Mouse (Mus musculus) heart, embryonic 14.5 days (tissue): ENCODE results near the gene Bank1. TPM values are rescaled to one million over a fixed set of nuclear protein-coding genes. Genes with fewer than 3 reads are reported as not detected.
"Not testable (repeated sequence)": the region's sequence is repeated elsewhere in the genome, so short reads cannot be mapped to it uniquely, and the experiment has no call there.

Experiments
- ATAC-seq: fragments of 200-750 bp; cut with Nextera tagmentation; 2 replicates; pipeline ENCODE4 v1.8.0; 2017; ENCODE audit warnings: low read depth, moderate TSS enrichment; ENCODE audit not compliant: insufficient number of reproducible peaks, insufficient read depth, low FRiP score
- H3K27ac ChIP-seq, 2 experiments: fragments of 200-500 bp in 1 of 2; fragments of 300-500 bp in 1 of 2; sonication (generic) in 1 of 2; replicated peaks in 1 of 2; 2 replicates each; pipeline ENCODE4 v1.5.1; 2012 to 2014; ENCODE audit warnings: low read depth in 2 of 2, low read length in 2 of 2, control low read depth in 1 of 2, mild to moderate bottlenecking in 1 of 2, mixed read lengths in 1 of 2; ENCODE audit not compliant: control insufficient read depth in 1 of 2, insufficient read depth in 1 of 2
- H3K27me3 ChIP-seq: fragments of 300-500 bp; sonication (generic); 2 replicates; pipeline ENCODE4 v1.6.1; 2014; ENCODE audit warnings: mild to moderate bottlenecking, low read length, control low read depth; ENCODE audit not compliant: control insufficient read depth, insufficient read depth
- H3K36me3 ChIP-seq: fragments of 300-500 bp; sonication (generic); 2 replicates; pipeline ENCODE4 v1.6.1; 2014; ENCODE audit warnings: mild to moderate bottlenecking, control low read depth, low read length, mixed read lengths; ENCODE audit not compliant: control insufficient read depth, insufficient read depth
- H3K4me1 ChIP-seq, 2 experiments: fragments of 200-500 bp in 1 of 2; fragments of 300-500 bp in 1 of 2; sonication (generic) in 1 of 2; 2 replicates each; pipeline ENCODE4 v1.6.1; 2012 to 2014; ENCODE audit warnings: low read length in 2 of 2, control low read depth in 1 of 2, mixed read lengths in 1 of 2; ENCODE audit not compliant: control insufficient read depth in 2 of 2, insufficient read depth in 2 of 2
- H3K4me2 ChIP-seq: fragments of 300-500 bp; sonication (generic); 2 replicates; pipeline ENCODE4 v1.6.1; 2014; ENCODE audit warnings: mild to moderate bottlenecking, low read length
- H3K4me3 ChIP-seq, 2 experiments: fragments of 200-500 bp in 1 of 2; fragments of 300-500 bp in 1 of 2; sonication (generic) in 1 of 2; 2 replicates each; pipeline ENCODE4 v1.5.1; 2012 to 2014; ENCODE audit warnings: low read length in 2 of 2, mild to moderate bottlenecking in 2 of 2, control low read depth in 1 of 2, low read depth in 1 of 2, moderate library complexity in 1 of 2; ENCODE audit not compliant: control insufficient read depth in 1 of 2, insufficient read depth in 1 of 2
- H3K9ac ChIP-seq: fragments of 300-500 bp; sonication (generic); 2 replicates; pipeline ENCODE4 v1.6.1; 2014; ENCODE audit warnings: mild to moderate bottlenecking, low read length
- H3K9me3 ChIP-seq: fragments of 300-500 bp; sonication (generic); 2 replicates; pipeline ENCODE4 v1.6.1; 2016; ENCODE audit warnings: low read length, control low read depth; ENCODE audit not compliant: control insufficient read depth
- WGBS: fragments of 180-500 bp; shearing (Covaris S2); extraction: QIAGEN DNeasy Blood & Tissue Kit; methylation state at CpG from one replicate; pipeline ENCODE4 v1.1.7; 2014; 5-methylcytosine and 5-hydroxymethylcytosine counted together
- polyA plus RNA-seq: library from polyadenylated mRNA; unstranded; fragments of >200 nt; fragmentation: Nextera tagmentation; extraction: Ambion mirVana; gene quantifications from 2 replicates; pipeline ENCODE4 v1.2.1, GENCODE M21; 2014

Bank1 gene
- polyA plus RNA-seq, 1 experiment from 2014 or later, result 0.62 TPM

DNA sequence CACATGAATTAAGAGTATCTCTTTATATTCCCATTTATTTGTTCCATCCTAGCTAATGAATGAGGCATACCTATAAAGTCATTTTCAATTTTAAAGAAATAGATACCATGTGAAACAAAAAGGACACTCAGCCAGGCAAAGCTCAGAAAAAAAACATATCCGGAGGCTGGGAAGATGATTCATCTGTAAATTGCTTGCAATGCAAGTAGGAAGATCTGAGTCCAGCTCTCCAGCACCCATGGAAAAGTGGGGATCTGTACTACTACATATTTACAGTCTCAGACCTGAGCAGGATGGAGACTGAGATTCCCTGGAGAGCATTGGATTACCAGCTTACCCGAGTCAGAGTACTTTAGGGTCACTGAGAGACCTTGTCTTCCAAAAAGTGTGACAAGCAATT, 14.0 kb upstream of the Bank1 start:
- H3K27me3 ChIP-seq, result no peaks in the 10 kb centered on the region
- no peak for ATAC-seq
- no peaks in the 10 kb centered on the region for H3K36me3 ChIP-seq
- 77% methylated on average over 2 of the region's 2 CpGs for WGBS
- no peak overlapping the region for H3K27ac ChIP-seq
- H3K4me2 ChIP-seq, result no peak overlapping the region
- H3K4me3 ChIP-seq, result no peak overlapping the region
- H3K4me1 ChIP-seq, result no peaks in the 10 kb centered on the region
- no peak overlapping the region for H3K9ac ChIP-seq
- H3K9me3 ChIP-seq, result no peaks in the 10 kb centered on the region

DNA sequence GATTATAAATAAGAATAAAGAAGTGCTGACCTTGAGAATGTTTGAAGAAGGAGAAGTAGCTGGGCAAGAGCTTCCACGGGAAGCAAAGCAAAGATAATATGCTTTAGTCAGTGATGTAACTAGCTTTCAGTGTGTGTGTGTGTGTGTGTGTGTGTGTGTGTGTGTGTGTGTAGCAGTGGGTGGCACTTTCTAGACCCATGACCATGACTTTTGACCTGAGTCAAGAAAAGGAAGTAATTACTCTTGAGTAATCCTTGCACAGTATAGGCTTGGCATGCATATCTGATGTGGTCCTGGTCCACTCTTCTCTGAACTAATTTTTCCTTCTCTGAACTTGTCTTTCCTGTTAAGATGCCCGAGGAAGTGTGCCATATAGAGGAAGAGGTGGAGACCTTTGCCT, 5.3 kb upstream of the Bank1 start:
- Histone ChIP-seq H3K9me3 (no peaks in the 10 kb centered on the region), H3K9ac (no peak overlapping the region), H3K4me2 (no peak overlapping the region), H3K4me1 (no peaks in the 10 kb centered on the region), H3K4me3 (no peak overlapping the region), H3K27me3 (no peaks in the 10 kb centered on the region), H3K36me3 (no peaks in the 10 kb centered on the region), H3K27ac (no peak overlapping the region)
- ATAC-seq, result no peak
- 70% methylated on average over 2 of the region's 2 CpGs for WGBS

- H3K27me3 ChIP-seq, result no peaks in the 10 kb centered on the region
- H3K9ac ChIP-seq, result no peak overlapping the region
- H3K9me3 ChIP-seq, result no peaks in the 10 kb centered on the region
- H3K36me3 ChIP-seq, result no peaks in the 10 kb centered on the region
- no peak for ATAC-seq
- no peaks in the 10 kb centered on the region for H3K4me1 ChIP-seq
- H3K4me2 ChIP-seq, result no peak overlapping the region
- H3K4me3 ChIP-seq, result no peak overlapping the region
- H3K27ac ChIP-seq, result no peak overlapping the region
Observed at GRCm38 (mm10) chr3:136330043-136330442, 4.2 kb upstream of the Bank1 start.

DNA sequence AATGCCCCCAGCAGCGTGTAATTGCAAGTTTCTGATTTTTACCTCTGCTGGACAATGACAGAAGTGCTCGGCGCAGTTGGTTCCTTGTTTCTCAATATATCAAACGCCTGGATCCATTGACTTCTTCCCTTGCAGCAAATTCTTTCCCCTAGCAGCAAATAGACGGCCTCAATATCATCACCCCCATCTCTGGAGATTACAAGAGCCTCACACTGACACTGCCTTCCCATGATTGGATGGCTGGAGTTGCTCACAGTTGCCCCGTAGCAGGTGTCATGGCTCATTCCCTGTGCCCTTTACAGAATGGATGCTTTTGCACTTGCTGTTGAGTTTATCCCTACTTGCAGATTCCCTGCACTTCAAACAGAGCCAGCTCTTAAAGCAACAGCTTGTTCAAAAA, 3.3 kb upstream of the Bank1 start:
- WGBS, result 65% methylated on average over 6 of the region's 6 CpGs
- no peak overlapping the region for H3K9ac ChIP-seq
- no peak for ATAC-seq

DNA sequence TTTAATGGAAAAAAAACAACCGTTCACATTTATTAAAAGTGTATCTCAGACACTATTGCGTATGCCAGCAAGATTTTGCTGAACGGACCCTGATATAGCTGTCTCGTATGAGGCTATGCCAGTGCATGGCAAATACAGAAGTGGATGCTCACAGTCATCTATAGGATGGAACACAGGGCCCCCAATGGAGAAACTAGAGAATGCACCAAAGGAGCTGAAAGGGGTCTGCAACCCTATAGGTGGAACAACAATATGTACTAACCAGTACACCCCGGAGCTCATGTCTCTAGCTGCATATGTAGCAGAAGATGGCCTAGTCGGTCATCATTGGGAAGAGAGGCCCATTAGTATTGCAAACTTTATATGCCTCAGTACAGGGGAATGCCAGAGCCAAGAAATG, 1.1 kb downstream of the Bank1 start:
- not testable (repeated sequence) for H3K4me1 ChIP-seq, H3K9me3 ChIP-seq, H3K27me3 ChIP-seq, H3K36me3 ChIP-seq, H3K9ac ChIP-seq, H3K4me2 ChIP-seq, H3K27ac ChIP-seq, ATAC-seq, H3K4me3 ChIP-seq
- 89% methylated on average over 6 of the region's 6 CpGs for WGBS

More for the DNA sequence above, 3.3 kb upstream of the Bank1 start:
- no peak overlapping the region for H3K27ac ChIP-seq
- H3K9me3 ChIP-seq, result no peaks in the 10 kb centered on the region
- no peak overlapping the region for H3K4me2 ChIP-seq
- H3K4me3 ChIP-seq, result no peak overlapping the region
- no peaks in the 10 kb centered on the region for H3K27me3 ChIP-seq
- H3K4me1 ChIP-seq, result no peaks in the 10 kb centered on the region
- no peaks in the 10 kb centered on the region for H3K36me3 ChIP-seq

DNA sequence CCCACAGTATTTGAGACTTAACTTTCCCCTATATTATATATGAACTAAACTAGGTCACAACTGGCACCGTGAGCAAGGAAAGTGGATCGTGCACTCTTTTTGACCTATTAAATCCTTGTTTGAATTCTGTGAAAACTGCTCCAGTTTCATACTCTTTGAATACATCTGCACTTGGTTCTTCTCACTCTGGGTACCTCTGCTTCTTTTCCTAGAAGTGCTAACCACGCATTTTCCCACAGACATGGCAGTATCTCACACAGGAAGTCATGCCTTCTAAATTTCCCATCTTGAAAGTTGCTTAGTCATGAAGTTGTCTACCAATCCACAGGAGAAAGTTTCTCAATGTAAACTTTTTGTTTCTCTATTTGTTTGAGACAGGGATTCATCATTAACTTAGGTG, 3.9 kb downstream of the Bank1 start:
- H3K27me3 ChIP-seq, result no peaks in the 10 kb centered on the region

GRCm38 (mm10) chr3:136308487-136308886, 17.4 kb downstream of the Bank1 start:
- 88% methylated on average over 1 of the region's 1 CpGs for WGBS
- Histone ChIP-seq H3K4me2 (no peak overlapping the region), H3K27me3 (no peaks in the 10 kb centered on the region), H3K9ac (no peak overlapping the region), H3K27ac (no peak overlapping the region), H3K36me3 (no peaks in the 10 kb centered on the region), H3K4me1 (peaks cover 0 to 2% of the 10 kb centered on the region in 2 experiments; a peak in 1 of 4 replicates), H3K9me3 (no peaks in the 10 kb centered on the region; the same call in 1 of the 2 replicates), H3K4me3 (no peak overlapping the region)
- ATAC-seq, result no peak

More for the DNA sequence above, 3.9 kb downstream of the Bank1 start:
- H3K4me2 ChIP-seq, result no peak overlapping the region
- H3K4me1 ChIP-seq, result no peaks in the 10 kb centered on the region
- ATAC-seq, result no peak
- 91% methylated on average over 3 of the region's 3 CpGs for WGBS
- no peak overlapping the region for H3K9ac ChIP-seq
- H3K9me3 ChIP-seq, result no peaks in the 10 kb centered on the region
- no peak overlapping the region for H3K27ac ChIP-seq
- H3K36me3 ChIP-seq, result no peaks in the 10 kb centered on the region
- no peak overlapping the region for H3K4me3 ChIP-seq

DNA sequence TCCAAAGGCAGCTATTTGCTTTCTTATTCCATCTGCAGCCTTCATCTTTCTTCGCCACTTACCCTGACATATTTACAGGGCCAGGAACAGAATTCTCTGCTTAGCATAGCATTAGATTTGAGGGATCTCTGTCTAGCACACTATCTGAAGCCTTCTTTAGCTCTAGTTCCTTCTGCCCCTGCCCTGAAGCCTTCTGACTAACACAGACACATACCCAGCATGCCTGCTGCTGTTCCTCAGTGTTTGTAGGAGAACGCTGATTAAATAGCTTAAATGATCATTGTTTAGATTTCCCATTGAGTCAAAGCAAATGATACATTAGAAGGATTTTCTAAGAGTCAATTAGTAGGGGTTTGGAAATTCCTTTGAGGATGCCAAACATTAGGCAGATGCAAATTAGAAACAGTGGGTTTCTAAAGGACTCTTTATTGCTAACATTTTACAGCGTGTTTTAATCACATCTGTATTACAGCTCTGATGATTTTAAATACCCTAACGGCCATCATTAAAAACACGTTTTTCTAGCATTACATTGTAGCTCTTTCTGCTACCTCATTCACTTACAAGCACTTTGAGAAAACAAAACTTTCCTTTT, 19.2 kb downstream of the Bank1 start:
- Histone ChIP-seq H3K9ac (no peak overlapping the region), H3K4me1 (peaks cover 0 to 2% of the 10 kb centered on the region in 2 experiments; a peak in 1 of 4 replicates), H3K27me3 (no peaks in the 10 kb centered on the region), H3K4me2 (no peak overlapping the region), H3K9me3 (no peaks in the 10 kb centered on the region; the same call in 1 of the 2 replicates), H3K27ac (no peak overlapping the region), H3K4me3 (no peak overlapping the region), H3K36me3 (no peaks in the 10 kb centered on the region)
- WGBS, result 87% methylated on average over 5 of the region's 5 CpGs
- no peak for ATAC-seq
